Mouse (Mus musculus) E14TG2a.4 (cell line): ENCODE measurements around the gene Lefty2.
A peak's percentile ranks its signal among the peaks of the same experiment; 100 is the strongest.

Source experiments
- H3K27me3 ChIP-seq: 2 replicates; pipeline ENCODE4 v1.6.1; 2014; ENCODE audit warnings: low read length, control low read depth; ENCODE audit not compliant: insufficient read depth
- H3K36me3 ChIP-seq: 2 replicates; pipeline ENCODE4 v1.6.1; 2014; ENCODE audit warnings: low read length, control low read depth; ENCODE audit not compliant: insufficient read depth
- H3K4me1 ChIP-seq: replicated peaks from 2 replicates; pipeline ENCODE4 v1.6.1; 2014; ENCODE audit warnings: low read depth, low read length, control low read depth
- H3K4me3 ChIP-seq: replicated peaks from 2 replicates; pipeline ENCODE4 v1.5.1; 2014; ENCODE audit warnings: mild to moderate bottlenecking, low read length
- H3K9me3 ChIP-seq: 2 replicates; pipeline ENCODE4 v1.6.1; 2014; ENCODE audit warnings: low read length, control low read depth
- CTCF ChIP-seq: conservative IDR thresholded peaks from 2 replicates; pipeline ENCODE4 v1.5.1; 2014; ENCODE audit warnings: low read length
- NANOG ChIP-seq: IDR thresholded peaks from 2 replicates; pipeline ENCODE4 v1.6.1; 2014; ENCODE audit warnings: borderline replicate concordance, low read length, mixed read lengths
- POU5F1 ChIP-seq: IDR thresholded peaks from 2 replicates; pipeline ENCODE4 v1.6.1; 2014; ENCODE audit warnings: low read length, borderline replicate concordance

Gene Lefty2

DNA sequence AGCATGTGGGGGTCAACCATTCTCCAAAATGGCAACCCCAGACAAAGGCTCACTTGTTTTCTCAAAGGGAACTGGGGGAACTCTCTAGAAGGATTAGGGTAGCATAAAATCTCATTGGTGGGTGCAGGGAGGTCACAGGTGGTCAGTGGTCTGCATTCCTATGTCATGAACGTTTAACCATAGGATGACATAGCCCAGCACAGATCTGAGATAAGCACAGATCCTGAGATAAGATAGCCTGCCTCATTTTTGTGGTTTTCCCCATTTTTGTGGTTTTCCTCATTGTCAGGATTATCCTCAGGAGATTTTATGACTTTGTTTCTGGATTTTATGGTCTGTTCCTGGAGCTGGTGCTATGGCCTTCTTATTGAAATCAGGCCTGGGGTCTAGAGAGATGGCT is 24.1 kb downstream of the Lefty2 start:
- Histone ChIP-seq H3K4me1 (peaks cover 74% of the 10 kb centered on the region), H3K4me3 (no peak overlapping the region), H3K27me3 (no peaks in the 10 kb centered on the region; the same call in 1 of the 2 replicates), H3K36me3 (no peaks in the 10 kb centered on the region), H3K9me3 (no peaks in the 10 kb centered on the region)
- TF ChIP-seq CTCF: no peak
- no peak for TF ChIP-seq POU5F1
- no peak for TF ChIP-seq NANOG

DNA sequence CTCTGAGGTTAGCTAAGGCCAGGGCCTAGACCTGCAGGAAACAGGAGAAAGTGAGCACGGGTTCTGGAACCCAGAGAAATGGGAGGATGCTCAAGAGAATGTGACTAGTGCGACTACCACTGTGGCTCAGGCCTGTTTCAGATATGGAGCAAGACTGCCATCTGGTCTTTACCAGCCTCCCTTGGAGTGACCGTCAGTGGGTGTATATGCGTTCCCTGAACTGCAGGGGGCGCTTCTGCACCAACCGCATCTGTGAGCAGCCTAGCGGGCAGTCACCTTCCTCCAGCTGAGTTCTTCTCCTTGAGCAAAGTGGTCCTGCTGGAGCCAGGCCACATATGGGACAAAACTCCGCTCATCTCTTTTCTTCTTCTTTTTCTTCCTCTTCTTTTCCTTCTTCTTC is 26.8 kb downstream of the Lefty2 start:
- Histone ChIP-seq H3K4me3 (no peak overlapping the region), H3K36me3 (no peaks in the 10 kb centered on the region), H3K9me3 (no peaks in the 10 kb centered on the region), H3K27me3 (no peaks in the 10 kb centered on the region; the same call in 1 of the 2 replicates), H3K4me1 (peaks cover 75% of the 10 kb centered on the region)
- no peak for TF ChIP-seq NANOG
- peak; percentile 95 for TF ChIP-seq CTCF

DNA sequence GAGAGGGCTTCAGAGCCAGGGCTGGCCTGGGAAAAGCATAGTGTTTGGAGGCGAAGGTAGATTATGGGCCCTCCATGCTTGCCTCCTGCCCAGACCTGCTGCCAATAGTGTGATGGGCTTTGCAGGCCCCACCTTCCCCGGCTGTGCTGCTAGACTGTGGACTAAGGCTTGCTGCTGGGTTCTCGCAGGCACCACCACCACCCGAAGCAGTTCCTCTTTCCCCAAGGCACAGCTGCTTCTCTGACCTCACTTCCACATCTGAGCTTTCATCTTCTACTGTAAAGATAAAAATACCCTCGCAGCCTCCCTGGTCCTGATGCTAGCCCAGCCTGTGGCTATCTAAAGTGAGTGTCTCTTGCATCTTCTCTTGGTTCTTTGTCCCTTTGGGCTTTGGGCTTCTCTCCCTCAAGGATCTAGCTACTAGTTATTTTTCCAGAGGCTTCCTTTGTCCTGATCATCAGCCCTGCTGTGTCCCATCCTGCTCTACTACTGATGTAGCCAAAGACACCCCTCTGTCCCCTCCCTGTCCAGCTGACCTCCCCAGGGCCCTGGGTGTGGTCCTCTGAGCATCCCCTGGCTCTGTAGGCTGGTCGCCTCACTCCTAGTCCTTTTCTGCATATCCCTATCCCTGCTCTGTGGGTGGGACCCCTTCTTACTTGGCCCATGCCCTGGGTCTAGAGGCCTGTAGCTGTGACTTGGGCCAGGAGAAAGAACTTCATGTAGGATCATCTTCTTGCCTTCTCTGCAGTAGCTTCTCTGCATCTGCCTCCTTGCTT is 29.6 kb downstream of the Lefty2 start:
- no peak for TF ChIP-seq NANOG
- TF ChIP-seq CTCF: no peak
- no peak for TF ChIP-seq POU5F1
- peaks cover 85% of the 10 kb centered on the region for H3K4me1 ChIP-seq
- no peaks in the 10 kb centered on the region for H3K36me3 ChIP-seq
- H3K4me3 ChIP-seq: peak overlapping the region; percentile 37
- H3K27me3 ChIP-seq: no peaks in the 10 kb centered on the region
- H3K9me3 ChIP-seq: no peaks in the 10 kb centered on the region

GRCm38 (mm10) chr1:180924737-180925136 is 31.8 kb downstream of the Lefty2 start:
- Histone ChIP-seq H3K4me3 (peak overlapping the region; percentile 62), H3K36me3 (no peaks in the 10 kb centered on the region), H3K27me3 (no peaks in the 10 kb centered on the region), H3K9me3 (no peaks in the 10 kb centered on the region), H3K4me1 (peaks cover 93% of the 10 kb centered on the region)
- TF ChIP-seq NANOG: peak; percentile 99
- peak; percentile 94 for TF ChIP-seq POU5F1
- TF ChIP-seq CTCF: no peak

DNA sequence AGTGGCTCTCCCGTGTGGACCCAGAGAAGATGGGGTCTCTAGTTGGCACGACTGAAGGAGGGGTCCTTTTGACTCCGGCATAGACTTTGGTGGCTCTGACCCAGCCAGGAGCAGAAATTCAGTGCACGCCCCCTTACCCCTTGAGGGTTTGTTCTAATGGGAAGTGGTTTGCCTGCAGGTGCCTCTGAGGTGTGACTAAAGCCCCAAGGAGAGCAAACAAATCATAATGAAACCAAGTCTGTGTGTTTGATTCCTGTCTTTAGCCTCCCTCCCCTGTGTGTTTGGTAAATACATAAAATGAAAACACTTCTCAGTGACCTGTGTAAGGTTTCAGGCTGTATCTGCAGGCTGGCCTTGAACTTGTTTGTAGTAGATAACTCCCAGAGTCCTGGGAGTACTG is 33.4 kb downstream of the Lefty2 start:
- no peaks in the 10 kb centered on the region for H3K9me3 ChIP-seq

GRCm38 (mm10) chr1:180929599-180929998 is 36.7 kb downstream of the Lefty2 start:
- TF ChIP-seq NANOG: no peak
- no peak for TF ChIP-seq POU5F1
- TF ChIP-seq CTCF: no peak

More for the DNA sequence above, 33.4 kb downstream of the Lefty2 start:
- Histone ChIP-seq H3K4me1 (peaks cover 88% of the 10 kb centered on the region), H3K4me3 (peak overlapping the region; percentile 48), H3K27me3 (no peaks in the 10 kb centered on the region), H3K36me3 (no peaks in the 10 kb centered on the region)
- TF ChIP-seq POU5F1 (no peak), CTCF (no peak)

DNA sequence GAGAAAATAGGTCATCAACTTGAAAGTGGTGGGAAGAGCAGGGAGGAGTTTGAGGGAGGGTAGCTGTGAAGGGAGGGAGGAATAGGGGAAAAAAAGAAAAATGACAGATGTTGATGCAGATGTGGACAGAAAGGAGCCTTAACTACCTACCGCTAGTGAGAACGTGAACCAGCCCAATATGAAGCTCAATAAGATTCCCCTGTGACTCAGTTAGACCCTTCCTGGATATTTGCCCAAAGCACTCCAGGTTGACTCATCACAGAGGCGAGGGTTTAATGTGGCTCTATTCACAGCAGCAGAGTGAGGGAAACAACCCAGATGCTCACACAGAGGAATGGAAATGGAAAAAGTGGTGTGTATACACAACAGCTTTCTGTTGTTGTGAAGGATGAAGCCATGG is 38.2 kb downstream of the Lefty2 start:
- no peak overlapping the region for H3K4me3 ChIP-seq
- H3K9me3 ChIP-seq: no peaks in the 10 kb centered on the region
- TF ChIP-seq CTCF (no peak), NANOG (no peak), POU5F1 (no peak)
- H3K36me3 ChIP-seq: peaks cover 5% of the 10 kb centered on the region
- peaks cover 90% of the 10 kb centered on the region for H3K4me1 ChIP-seq
- H3K27me3 ChIP-seq: peaks cover 5% of the 10 kb centered on the region; the same call in 1 of the 2 replicates

More at GRCm38 (mm10) chr1:180929599-180929998, 36.7 kb downstream of the Lefty2 start:
- no peak overlapping the region for H3K4me3 ChIP-seq
- no peaks in the 10 kb centered on the region for H3K27me3 ChIP-seq
- no peaks in the 10 kb centered on the region for H3K36me3 ChIP-seq
- H3K9me3 ChIP-seq: no peaks in the 10 kb centered on the region
- peaks cover 86% of the 10 kb centered on the region for H3K4me1 ChIP-seq

DNA sequence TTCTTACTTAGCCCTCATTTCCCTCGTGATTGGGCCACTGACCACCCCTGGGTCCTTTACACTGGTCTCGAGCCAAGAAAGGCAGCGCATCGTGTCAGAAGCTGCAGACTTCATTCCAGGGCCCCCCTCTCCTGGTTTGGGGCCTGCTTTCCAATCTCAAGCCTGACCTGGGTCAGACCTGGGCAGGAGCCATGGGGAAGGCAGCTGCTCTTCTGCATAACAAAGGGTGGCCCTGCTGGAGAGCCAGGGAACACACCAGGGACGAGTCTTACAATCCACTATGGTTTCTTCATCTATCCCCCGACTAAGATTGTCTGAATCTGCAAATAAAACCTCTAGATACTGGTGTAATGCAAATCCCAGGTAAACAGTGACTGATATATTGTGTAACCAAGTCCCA is 40.8 kb downstream of the Lefty2 start:
- peaks cover 79% of the 10 kb centered on the region for H3K4me1 ChIP-seq
- H3K9me3 ChIP-seq: no peaks in the 10 kb centered on the region
- TF ChIP-seq POU5F1: peak; percentile 99
- no peak for TF ChIP-seq NANOG
- TF ChIP-seq CTCF: no peak; the same call in 1 of the 2 replicates
- H3K27me3 ChIP-seq: peaks cover 5% of the 10 kb centered on the region; the same call in 1 of the 2 replicates
- peaks cover 27% of the 10 kb centered on the region for H3K36me3 ChIP-seq
- peak overlapping the region; percentile 87 for H3K4me3 ChIP-seq
